Mouse (Mus musculus): ENCODE data around the gene 2610028H24Rik. TPM values are rescaled to one million over a fixed set of nuclear protein-coding genes. Genes with fewer than 3 reads are reported as not detected.

Gene 2610028H24Rik
- total and polyA plus RNA-seq, 3 experiments, result 0.25 TPM; not detected in 2

GRCm38 (mm10) chr10:76447406-76448229 is 1.3 kb upstream of the 2610028H24Rik start:
- Histone ChIP-seq H3K27ac (ENCODE audit: insufficient read depth, low read depth) (no peak overlapping the region), H3K9ac (ENCODE audit: insufficient read depth, low read depth) (no peak overlapping the region), H3K4me1 (ENCODE audit: control insufficient read depth in 1 of 2, insufficient read depth in 2 of 2) (peaks cover 0 to 16% of the 10 kb centered on the region in 2 experiments; a peak in 2 of 4 replicates), H3K4me3 (replicated peaks in 1 of 3; ENCODE audit: low read depth in 2 of 3, low read length in 2 of 3, poor library complexity in 1 of 3) (no peak overlapping the region), H3K9me3 (replicated peaks; ENCODE audit: low read length) (no peaks in the 10 kb centered on the region), H3K27me3 (replicated peaks) (peaks cover under 1% of the 10 kb centered on the region), H3K4me2 (ENCODE audit: insufficient read depth, low read depth, poor library complexity, severe bottlenecking) (no peak overlapping the region), H3K36me3 (replicated peaks in 1 of 2; ENCODE audit: control insufficient read depth in 1 of 2, insufficient read depth in 1 of 2, low read length in 1 of 2) (no peaks in the 10 kb centered on the region), H3K79me2 (replicated peaks; ENCODE audit: control insufficient read depth, extremely low read depth, insufficient read depth, poor library complexity, severe bottlenecking) (no peaks in the 10 kb centered on the region)
- in situ Hi-C loops (cut with MboI; ENCODE audit: low pct_ligation_motif_present, low pct_unique_long_range_greater_than_20kb, low sequenced_read_pairs), result no loop called here
- TF ChIP-seq E2F4 (IDR thresholded peaks at IDR 0.05; ENCODE audit: insufficient replicate concordance, low read depth, low read length) (no peak), CTCF (conservative IDR thresholded peaks at IDR 0.05 in 1 of 2, IDR thresholded peaks at IDR 0.05 in 1 of 2; ENCODE audit: low read depth in 2 of 2, low read length in 2 of 2) (no peak), ZC3H11A (IDR thresholded peaks at IDR 0.05; ENCODE audit: low read depth, low read length) (no peak), KAT2A (IDR thresholded peaks at IDR 0.05; ENCODE audit: insufficient replicate concordance, low read length) (no peak), MYC (IDR thresholded peaks at IDR 0.05; ENCODE audit: low read depth, low read length) (no peak), CHD1 (IDR thresholded peaks at IDR 0.05; ENCODE audit: low read depth, low read length) (no peak), IRF4 (IDR thresholded peaks at IDR 0.05; ENCODE audit: low read depth, low read length) (no peak), CHD2 (IDR thresholded peaks at IDR 0.05; ENCODE audit: low read length) (no peak), TBP (conservative IDR thresholded peaks at IDR 0.05; ENCODE audit: low read depth, low read length) (no peak), USF2 (conservative IDR thresholded peaks at IDR 0.05; ENCODE audit: low read depth, low read length) (no peak), RAD21 (IDR thresholded peaks at IDR 0.05; ENCODE audit: low read depth, low read length) (no peak), ZMIZ1 (IDR thresholded peaks at IDR 0.05; ENCODE audit: low read depth, low read length) (no peak), TCF12 (IDR thresholded peaks at IDR 0.05; ENCODE audit: low read depth, low read length) (no peak), NRF1 (IDR thresholded peaks at IDR 0.05; ENCODE audit: low read depth, low read length) (no peak), JUND (conservative IDR thresholded peaks at IDR 0.05; ENCODE audit: low read depth, low read length) (no peak), RCOR1 (conservative IDR thresholded peaks at IDR 0.05; ENCODE audit: low read depth, low read length) (no peak), NELFE (IDR thresholded peaks at IDR 0.05; ENCODE audit: low read depth, low read length) (no peak), ELF1 (IDR thresholded peaks at IDR 0.05; ENCODE audit: low read depth, low read length) (no peak)
- dilution Hi-C loops (cut with MboI; ENCODE audit: extremely low pct_ligation_motif_present, extremely low pct_unique_long_range_greater_than_20kb, low sequenced_read_pairs), result no loop called here
- no peak for DNase-seq (ENCODE audit: extremely low read depth)

DNA sequence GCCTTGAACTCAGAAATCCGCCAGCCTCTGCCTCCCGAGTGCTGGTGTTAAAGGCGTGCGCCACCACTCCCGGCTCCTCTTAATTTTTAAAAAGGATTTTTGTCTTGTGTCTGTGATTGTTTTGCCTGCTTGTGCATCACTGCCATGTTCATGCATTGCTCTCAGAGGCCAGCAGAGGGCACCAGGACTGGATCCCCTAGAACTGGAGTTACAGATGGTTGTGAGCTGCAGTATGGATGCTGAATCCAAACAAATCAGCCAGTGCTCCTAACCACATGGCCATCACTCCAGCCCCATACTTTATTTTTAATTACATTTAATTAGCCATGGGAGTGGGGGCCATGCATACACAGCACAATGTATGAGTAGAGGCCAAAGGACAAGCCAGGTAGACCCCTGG is 6.4 kb downstream of the 2610028H24Rik start:
- Histone ChIP-seq H3K4me3 (replicated peaks in 1 of 3; ENCODE audit: low read depth in 2 of 3, low read length in 2 of 3, poor library complexity in 1 of 3) (no peak overlapping the region), H3K27me3 (replicated peaks) (peaks cover 9% of the 10 kb centered on the region), H3K4me1 (ENCODE audit: control insufficient read depth in 1 of 2, insufficient read depth in 2 of 2) (no peaks in the 10 kb centered on the region), H3K36me3 (replicated peaks in 1 of 2; ENCODE audit: control insufficient read depth in 1 of 2, insufficient read depth in 1 of 2, low read length in 1 of 2) (peaks cover 0 to 3% of the 10 kb centered on the region in 2 experiments), H3K9ac (ENCODE audit: insufficient read depth, low read depth) (no peak overlapping the region), H3K27ac (ENCODE audit: insufficient read depth, low read depth) (no peak overlapping the region), H3K4me2 (ENCODE audit: insufficient read depth, low read depth, poor library complexity, severe bottlenecking) (no peak overlapping the region), H3K79me2 (replicated peaks; ENCODE audit: control insufficient read depth, extremely low read depth, insufficient read depth, poor library complexity, severe bottlenecking) (no peaks in the 10 kb centered on the region), H3K9me3 (replicated peaks; ENCODE audit: low read length) (peaks cover 10% of the 10 kb centered on the region)
- dilution Hi-C loops (cut with MboI; ENCODE audit: extremely low pct_ligation_motif_present, extremely low pct_unique_long_range_greater_than_20kb, low sequenced_read_pairs) (no loop called here), in situ Hi-C loops (cut with MboI; ENCODE audit: low pct_ligation_motif_present, low pct_unique_long_range_greater_than_20kb, low sequenced_read_pairs) (no loop called here)
- DNase-seq (ENCODE audit: extremely low read depth), result peak; percentile 55
- no peak for TF ChIP-seq JUND (conservative IDR thresholded peaks at IDR 0.05; ENCODE audit: low read depth, low read length)
- TF ChIP-seq SMC3 (IDR thresholded peaks at IDR 0.05; ENCODE audit: low read depth, low read length), result peak; percentile 65
- no peak for TF ChIP-seq BHLHE40 (IDR thresholded peaks at IDR 0.05; ENCODE audit: low read depth, low read length)
- TF ChIP-seq GABPA (IDR thresholded peaks at IDR 0.05; ENCODE audit: insufficient replicate concordance, low read depth, low read length), result no peak
- TF ChIP-seq PAX5 (IDR thresholded peaks at IDR 0.05; ENCODE audit: low read length), result no peak
- no peak for TF ChIP-seq TCF12 (IDR thresholded peaks at IDR 0.05; ENCODE audit: low read depth, low read length)
- TF ChIP-seq RAD21 (IDR thresholded peaks at IDR 0.05; ENCODE audit: low read depth, low read length), result peak; percentile 8
- TF ChIP-seq CTCF (conservative IDR thresholded peaks at IDR 0.05 in 1 of 2, IDR thresholded peaks at IDR 0.05 in 1 of 2; ENCODE audit: low read depth in 2 of 2, low read length in 2 of 2), result peak; percentile 39 to 73; a peak in 3 of 4 replicates
